Mouse (Mus musculus) spleen, postnatal 36 days (tissue): ENCODE measurements around the gene Gpr183.

ENCODE experiments used
- DNase-seq, 2 experiments: peaks; one replicate each; pipeline ENCODE4 v3.0.0; 2022; ENCODE audit warnings: low spot score in 2 of 2, mixed read lengths in 1 of 2

Gene Gpr183

DNA sequence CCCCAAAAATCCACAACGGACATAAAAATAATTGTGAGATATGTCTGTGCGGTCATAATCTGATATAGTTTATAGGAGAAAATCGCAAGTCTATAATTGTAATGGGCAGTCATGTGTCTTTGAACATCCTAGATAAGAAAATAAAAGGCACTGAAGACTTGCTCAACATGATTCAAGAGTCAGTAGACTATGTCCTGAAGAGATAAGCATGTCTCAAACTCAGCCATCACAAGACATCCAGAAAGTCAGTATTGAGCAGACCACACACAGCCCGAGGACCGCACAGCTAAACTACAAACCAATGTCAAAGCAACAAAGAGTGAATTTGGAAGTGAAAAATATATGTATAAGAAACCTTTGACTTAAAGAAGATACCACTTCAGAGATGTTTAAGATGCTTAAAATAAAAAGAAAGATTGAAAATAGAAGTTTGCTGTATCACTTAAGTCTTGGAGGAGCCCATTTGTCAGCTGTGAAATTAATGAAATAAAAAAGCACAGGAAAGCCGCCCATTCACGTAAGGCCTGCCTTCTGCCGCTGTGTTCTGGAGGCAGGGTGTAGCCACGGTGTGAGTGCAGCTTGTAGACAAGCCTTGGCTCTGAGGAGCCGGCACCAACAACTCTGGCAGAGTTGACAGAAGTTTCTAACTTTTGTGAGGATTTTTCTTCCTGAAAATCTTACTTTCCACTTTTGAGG, 7.7 kb downstream of the Gpr183 start:
- no peak for DNase-seq

DNA sequence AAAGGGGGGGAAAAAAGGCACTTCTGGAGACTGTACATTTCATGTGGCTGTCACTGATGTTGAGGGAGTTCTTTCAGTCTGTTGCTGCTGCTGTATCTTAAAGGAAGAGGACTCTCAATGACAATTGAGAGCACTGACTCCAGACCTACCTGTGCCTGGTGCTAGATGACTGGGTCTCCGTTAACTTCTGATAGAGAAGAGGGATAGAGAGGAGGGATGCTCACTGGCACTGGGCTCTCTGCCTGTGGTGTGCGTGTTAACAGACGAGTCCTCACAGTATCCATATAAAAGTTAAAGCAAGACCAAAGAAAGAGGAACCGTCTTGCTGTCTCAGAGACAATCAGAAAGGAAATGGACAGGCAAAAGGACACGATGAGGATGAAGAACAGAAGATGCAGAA, 8.7 kb downstream of the Gpr183 start:
- DNase-seq, result no peak

DNA sequence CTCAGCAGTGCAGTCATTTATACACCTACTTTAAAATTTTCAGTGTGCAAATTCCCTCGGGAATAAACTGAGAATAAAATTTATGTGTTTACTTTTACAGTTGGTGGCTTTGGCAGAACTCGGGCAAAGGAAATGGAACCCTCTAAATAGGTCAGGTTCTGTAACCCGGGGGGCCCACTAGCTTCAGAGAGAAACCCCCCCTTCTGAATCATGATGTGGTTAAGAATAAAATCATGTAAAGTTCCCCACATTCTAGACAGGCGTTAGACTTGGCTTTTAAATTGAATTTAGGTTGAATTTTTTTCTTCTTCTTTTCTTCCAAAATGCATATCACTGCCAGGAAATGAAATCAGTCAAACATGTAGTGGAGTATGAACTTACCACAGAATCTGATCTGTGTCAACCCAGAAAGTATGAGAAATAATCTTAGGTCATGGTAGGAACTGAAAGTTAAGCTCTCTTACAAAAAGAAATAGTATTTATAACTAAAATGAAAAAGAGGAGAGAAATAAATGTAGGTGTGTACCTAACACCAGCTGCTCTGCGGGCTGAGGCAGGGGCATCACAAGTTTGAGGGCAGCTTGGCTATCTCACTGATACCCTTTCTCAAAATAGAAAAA, 9.7 kb downstream of the Gpr183 start:
- no peak for DNase-seq

DNA sequence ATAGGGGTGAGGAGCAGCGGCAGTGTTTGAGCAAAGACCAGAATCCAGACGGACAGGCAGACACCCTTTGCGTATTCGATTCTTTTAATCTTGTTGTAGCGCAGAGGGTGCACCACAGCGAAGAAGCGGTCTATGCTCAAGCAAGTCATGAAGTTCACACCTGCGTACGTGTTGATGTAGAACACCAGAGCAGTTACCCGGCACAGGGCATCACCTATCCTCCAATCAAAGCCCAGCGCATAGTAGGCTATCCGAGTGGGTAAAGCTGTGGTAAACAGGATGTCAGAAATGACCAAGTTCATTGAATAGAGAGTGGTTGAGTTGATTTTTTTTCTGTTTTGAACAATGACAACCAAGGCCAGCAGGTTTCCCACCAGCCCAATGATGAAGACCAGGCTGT, 10.4 kb downstream of the Gpr183 start:
- DNase-seq, result no peak

DNA sequence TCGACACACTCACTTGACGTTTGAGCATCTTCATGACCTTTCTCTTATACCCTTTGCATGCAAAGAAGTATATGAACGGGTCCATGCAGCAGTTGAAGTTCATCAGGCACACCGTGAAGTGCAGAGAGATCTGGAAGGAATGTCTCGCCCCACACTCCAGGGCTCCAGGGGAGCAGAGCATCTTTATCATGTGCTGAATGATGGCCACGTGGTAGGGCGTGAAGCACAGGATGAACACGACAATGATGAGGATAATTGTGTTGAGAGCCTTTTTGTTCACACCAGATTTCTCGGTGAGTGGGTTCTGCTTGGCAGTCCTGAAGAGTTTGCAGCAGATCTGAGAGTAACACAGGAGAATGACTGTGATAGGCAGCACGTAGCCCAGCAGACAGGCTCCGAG, 10.9 kb downstream of the Gpr183 start:
- DNase-seq, result no peak

DNA sequence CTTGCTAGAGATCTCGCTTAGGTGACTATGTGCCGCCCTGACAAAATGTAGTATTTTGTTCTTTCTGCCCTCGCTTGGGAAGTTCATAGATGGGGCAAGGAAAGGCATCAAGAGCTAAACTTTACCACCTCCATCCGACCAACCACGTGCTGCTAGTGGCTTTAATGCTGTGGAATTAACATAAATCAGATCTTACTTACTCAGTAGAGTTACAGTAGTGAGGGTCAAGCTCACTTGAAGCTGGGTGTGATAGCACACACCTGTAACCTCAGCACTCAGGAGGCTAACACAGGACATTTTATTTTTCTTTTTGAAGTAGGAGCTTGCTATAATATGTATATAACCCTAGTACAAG, 13.0 kb downstream of the Gpr183 start:
- DNase-seq, result no peak

DNA sequence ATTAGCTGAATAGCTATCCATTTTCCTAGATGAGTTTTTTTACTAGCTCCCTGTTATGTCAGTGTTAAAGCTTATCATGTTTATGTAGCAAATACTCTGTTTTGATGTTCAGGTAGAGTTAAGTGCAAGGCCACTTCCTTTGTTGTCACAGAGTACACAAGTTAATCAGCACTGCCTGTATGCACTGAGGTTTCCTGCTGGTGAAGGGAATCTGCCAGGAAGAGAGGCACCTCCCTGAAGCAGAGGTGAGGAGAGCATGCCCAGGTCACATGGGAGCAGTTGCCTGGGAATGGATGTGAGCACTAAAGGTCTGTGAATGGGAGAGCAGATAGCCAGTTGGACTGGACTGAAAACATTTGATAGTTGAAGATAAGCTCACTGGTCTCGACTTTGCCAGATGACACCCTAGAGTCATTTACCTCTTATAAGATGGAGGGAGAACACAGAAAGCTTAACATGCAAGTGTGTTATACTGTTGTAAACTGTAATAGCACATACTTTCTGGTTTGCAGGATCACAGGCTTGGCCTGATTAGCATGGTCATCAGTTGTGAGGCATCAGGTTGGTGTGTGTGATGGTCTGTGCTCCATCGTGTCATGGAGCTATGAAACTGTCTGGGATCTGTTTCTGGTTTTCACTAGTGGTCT, 13.5 kb downstream of the Gpr183 start:
- no peak for DNase-seq

DNA sequence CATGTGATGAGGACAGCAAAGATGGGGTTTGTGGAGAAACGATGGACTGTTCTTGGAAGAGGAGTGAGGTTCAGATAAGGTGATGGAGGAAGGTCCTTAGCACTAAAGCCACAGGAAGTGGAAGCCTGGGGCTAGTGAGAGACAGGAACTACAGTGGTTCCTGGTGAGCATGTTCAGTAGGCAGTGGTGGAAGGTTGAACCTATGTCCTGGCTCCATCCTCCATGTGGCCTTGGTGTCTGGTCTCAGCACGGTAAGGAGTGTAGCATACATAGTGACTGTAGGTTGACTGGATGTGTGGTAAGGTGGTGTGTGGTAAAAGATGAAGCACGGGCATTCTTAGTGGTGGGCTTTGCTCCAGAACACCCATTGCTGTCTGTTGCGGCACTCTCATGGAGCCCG, 15.1 kb downstream of the Gpr183 start:
- no peak for DNase-seq

DNA sequence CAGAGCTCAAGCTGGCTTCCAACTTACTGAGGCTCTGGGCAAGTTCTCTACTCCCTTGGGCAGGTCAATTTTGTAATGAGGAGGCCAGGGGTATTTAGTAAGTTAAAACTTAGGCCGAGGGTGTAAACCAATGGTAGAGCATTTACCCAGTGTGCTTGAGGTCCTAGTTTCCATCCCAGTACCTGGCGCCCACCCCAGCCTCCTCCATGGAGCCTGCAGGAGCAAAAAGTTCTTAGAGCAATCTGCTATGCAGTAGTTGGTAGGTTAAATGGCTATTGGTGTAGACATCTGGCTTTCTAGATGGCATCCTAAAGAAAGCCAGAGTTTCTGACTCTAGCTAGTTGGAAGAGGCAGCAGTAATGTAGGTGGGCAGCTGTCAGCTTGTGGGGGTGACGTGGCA, 15.6 kb downstream of the Gpr183 start:
- DNase-seq, result no peak

DNA sequence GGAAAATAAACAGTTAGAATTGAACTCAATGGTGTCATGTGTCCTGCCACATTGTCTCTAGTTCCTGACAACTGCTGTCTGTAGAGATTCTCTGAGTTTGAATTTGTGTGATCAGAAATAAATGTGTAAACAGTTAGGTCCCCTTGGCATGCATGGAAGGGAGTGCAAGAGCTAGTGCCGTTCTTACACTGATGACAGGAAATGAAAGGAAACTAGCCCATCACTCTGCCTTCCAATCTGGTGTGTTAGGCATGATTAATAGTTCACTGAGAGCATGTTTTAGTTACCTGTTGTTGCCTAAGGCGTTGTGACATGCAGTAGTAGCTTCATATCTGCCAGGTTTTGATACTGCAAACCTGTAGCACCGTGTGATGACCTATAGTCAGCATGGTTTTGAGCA, 17.0 kb downstream of the Gpr183 start:
- DNase-seq, result no peak

DNA sequence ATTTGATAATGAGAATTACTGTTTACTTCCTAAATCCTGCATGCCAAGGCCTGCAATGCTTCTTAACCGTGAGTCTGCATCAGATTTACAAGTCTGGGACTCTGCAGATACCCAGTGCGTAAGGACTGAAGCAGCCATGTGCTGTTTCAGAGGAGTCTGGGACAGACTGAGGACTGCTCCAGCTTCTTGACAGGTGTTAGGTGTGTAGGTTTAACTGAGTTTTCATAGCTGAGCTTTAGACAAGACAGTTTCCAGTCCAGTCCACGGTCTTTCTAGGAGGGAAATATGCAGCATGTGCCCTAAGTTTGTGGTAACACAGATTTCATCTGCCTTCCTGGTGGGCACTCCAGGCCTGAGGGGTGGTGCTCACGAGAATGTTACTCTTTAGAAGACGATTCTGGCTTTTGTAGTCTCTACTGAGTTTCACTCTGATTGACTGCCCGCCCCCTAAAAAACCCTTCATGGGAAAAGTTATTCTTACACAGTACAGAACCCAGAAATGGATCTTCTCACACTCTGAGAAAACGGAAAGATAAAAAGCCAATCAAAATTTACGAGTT, 17.7 kb downstream of the Gpr183 start:
- no peak for DNase-seq

DNA sequence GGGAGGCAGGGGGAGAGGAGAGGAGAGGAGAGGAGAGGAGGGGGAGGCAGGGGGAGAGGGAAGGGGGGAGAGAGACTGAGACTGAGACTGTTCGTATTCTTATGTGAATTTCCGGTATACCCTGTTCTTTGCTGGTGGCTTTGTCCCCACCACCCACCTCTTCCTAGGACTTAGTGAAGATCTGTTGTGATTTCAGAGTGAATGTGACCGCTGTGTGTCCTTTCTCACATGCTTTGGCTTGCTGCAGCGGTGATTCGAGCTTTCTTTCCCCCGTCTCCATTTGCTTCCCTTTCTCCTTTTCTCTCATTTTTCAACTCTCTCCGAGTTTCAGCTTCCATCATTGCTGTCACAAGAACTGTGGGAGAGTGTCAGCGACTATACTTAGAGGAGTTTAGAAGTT, 18.3 kb downstream of the Gpr183 start:
- DNase-seq, result no peak

DNA sequence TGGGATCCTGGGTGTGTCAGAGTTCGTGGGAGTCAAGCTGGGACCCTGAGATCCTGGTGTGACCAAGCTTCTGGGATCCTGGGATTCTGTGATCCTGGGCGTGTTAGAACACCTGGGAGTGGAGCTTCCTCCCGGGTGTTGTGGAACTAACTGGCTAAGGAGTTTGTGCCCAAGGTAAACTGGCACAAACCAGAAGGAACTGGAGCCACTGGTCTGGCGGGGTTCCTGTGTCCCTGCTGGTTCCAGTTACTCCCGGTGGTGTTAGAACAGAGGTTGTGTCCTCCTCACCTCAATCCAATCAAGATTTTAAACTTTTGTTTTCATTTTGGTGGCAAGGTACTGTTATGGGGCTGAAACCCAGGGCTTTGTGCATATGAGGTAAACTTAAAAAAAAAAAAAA, 18.9 kb downstream of the Gpr183 start:
- no peak for DNase-seq

DNA sequence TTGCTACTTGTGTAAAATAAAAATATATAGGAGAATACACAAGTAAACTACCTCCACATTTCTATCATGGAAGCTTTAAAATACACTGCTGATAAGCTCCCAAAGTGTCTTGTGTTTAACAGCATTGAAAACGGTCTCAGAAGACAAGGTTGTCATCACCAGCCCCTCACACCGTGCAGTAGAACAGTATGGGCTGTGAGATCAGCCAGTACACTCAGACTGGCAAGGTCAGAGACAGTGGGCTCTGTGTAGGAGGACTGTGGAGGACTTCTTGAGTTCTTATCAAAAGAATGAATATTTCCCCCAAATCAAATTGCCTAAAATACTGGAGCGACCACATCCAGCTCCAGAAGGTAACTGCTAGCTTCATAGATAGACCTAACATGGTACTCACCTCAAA, 25.4 kb downstream of the Gpr183 start:
- DNase-seq, result no peak

DNA sequence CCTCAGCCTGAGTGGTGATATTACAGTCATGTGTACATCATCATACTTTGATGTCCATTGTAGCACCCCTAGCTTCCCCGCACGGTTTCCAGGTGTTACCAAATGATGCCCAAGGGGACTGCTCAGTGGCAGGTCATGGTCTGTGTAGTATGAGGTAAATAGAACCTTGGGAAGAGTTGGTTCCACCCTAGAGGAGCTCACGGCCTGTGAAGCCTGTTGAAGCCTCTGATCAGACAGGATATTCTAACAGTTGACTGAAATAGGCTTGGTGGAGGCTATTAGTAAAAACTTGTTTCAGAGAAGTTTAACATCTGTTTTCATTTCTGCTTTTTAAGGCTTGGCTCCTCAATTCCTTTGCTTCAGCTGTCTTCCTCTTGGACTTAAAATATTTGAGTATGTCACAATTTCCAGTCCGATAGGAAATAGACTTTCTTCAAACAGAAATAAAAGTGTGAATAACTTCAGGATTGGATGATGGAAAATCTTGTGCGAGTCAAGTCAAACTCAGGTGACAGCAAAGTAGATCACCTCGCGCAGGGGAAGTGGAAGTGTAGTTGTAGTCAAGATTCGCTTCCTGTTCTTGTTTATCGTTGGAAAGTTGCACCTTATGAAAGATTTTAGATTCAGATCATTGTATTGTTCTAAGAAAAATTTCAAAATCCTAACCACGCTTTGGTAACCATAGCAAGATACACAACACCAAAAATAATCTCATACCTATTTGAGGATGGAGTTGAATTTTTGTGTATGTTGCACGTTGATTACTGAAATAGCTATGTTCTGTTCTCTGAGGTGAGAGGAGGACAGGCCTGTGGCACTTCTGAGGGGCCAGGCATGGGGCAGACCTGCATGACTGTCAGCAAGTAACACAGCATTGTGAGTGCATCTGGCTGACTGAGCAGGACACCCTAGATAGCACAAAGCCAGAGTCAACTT, 26.5 kb downstream of the Gpr183 start:
- DNase-seq, result peak; percentile 76 to 78

DNA sequence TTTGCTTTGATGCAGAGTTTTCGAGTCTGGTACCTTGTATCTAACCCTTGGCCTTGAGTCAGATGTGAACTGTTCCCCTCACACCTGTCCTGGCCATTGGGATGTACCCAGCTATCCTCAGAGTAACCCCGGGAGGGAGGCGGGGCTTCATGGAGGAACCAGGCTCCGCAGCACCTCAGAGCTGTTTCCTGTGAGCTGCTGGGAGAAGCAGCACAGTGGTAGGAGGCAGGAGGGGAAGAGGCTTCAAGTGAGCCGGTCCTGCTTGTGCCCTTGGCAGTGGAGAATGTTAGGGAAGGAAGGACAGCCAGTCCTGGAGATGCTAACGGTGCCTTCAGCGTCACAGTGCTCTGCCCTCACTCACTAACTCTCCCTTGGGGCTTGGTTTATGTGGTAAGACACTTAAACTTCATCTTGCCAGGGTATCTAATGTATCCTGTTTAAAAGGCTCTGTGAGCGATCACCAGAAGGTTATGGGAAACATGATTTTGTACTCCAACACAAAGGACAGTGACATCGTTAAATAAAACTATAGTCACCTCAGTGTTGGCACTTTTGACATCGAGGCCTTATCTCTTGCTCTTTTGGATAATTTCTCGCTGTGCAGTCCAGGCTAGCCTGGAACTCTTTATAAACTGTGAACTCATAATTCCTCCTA, 27.3 kb downstream of the Gpr183 start:
- DNase-seq, result peak; percentile 62 to 68

DNA sequence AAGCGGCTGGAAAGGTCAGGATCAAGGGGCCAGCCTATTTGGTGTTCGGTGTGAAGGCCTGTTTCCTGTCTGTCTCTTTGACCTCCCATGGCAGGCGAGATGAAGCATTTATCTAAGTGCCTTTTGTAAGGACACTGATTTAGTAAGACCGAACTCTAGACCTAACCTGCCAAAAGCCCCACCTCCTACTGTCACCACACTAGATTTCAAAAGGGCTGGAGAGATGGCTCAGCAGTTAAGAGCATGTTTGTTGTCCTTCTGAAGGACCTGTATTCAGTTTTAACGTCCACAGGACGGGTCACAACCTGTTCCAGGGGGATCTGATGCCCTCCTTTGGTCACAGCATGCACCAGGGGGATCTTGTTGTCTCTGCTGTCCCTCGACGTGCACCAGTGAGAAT, 28.1 kb downstream of the Gpr183 start:
- no peak for DNase-seq

DNA sequence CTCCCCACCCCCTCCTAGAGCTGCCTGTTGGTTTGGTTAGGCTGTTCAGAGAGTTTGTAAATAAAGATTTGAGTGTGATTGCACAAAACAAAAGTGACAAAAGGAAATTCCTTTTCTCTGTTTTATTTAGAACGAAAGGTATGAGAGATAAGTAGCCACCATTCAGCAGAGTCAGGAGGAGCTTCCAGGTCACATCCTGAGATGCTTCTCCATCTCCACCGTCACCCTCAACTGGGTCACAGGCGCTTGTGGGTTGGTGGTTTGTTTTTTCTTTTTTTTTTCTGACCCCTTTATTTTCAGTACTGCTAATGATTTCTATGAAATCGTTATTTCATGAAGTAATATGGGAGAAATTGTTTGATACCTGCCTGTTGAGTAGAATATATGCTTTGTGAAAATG, 28.6 kb downstream of the Gpr183 start:
- no peak for DNase-seq

DNA sequence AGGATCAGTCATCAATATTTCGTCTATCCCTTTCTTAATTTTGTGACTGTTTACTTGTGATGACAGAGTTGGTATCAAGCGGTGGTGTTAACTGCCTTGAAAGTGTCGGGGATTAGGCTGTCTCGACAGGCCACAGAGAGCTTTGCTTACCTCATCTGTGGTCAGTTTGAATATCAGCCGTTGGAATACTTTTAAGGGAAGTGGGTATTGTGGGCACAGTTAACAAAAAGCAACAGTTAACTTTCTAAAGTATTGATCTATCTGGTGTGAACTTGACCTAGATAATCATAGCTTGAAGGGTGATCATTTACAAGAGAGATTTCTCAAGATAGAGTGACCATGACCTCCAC, 30.4 kb downstream of the Gpr183 start:
- no peak for DNase-seq

DNA sequence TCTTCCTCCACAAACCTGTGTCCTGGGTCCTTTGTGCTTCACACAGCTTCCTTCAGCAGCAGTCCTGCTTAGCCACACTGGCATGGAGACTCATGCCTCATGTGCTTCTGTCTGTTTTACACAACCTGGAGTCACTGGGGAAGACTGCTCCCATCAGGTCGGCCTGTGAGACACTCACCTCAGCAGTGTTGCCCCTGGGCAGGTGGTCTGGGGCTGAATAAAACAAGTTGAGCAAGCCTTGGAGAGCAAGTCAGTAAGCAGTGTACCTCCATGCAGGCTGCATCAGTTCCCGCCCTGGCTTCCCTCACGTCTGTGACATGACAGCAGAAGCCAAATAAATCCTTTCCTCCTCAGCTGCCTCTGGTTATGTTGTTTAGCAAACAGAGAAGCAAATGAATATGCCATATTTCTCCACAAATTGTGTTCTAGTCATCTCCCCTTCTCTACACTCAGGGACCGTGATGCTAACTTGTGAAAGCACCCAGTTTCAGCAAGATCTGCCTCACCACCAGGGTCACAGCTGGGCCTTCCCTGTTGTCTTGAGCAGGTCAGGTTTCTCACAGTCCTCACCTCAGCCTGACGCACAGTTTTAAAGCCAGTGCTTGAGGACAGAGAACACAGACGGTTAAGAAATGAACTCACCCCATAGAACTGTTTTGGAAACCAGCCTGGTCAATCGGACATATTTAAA, 30.9 kb downstream of the Gpr183 start:
- no peak for DNase-seq

DNA sequence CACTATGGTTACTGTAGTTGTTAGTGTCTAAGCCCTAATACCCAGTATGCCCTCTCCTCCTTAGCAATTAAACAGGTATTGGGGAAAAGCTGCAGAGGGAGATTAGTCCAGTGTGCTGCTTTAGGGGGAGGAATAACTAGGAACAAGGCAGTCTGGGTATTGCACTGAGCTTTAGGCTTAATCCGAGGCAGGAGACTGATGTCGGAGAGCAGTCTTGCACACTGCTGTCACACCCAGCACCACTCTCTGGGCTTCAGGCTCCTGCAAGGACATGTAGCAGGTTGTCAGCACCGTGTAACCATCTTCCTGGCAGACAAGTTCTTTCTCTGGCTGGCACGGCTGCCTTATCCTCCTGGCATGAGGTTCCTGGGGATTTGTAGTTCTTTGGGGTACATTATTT, 32.8 kb downstream of the Gpr183 start:
- no peak for DNase-seq
